Mouse (Mus musculus) adrenal gland, adult 18-20 months (tissue): ENCODE measurements around the gene Tunar. TPM values are rescaled to one million over a fixed set of nuclear protein-coding genes. Genes with fewer than 3 reads are reported as not detected.

ENCODE experiments used
- DNase-seq, 2 experiments: peaks; one replicate each; pipeline ENCODE4 v3.0.0; 2021 to 2022; ENCODE audit warnings: low spot score in 2 of 2
- long read RNA-seq, 2 experiments: library from polyadenylated mRNA; stranded (forward); transcript quantifications; one replicate each; pipeline ENCODE4 v2.0.0; 2021
- total RNA-seq, 2 experiments: library from RNA; stranded (reverse); gene quantifications; 1 replicate in 1 of 2; 2 replicates in 1 of 2; pipeline ENCODE4 v1.2.3; 2021

Gene Tunar
- total RNA-seq, result under 1 TPM; 0.38 to 0.40 TPM
- long read RNA-seq, experiment 1, result 0 reads
- long read RNA-seq, experiment 2, result 0 reads

GRCm38 (mm10) chr12:105333570-105333969, at the start of gene Tunar:
TSS of gene Tunar (plus strand) at chr12:105333870.
- DNase-seq, result no peak

GRCm38 (mm10) chr12:105312571-105313035, 21.1 kb upstream of the Tunar start:
- DNase-seq, result no peak

- no peak for DNase-seq
Observed at GRCm38 (mm10) chr12:105314328-105314727, 19.3 kb upstream of the Tunar start.

GRCm38 (mm10) chr12:105322160-105322559, 11.5 kb upstream of the Tunar start:
- DNase-seq, result no peak

GRCm38 (mm10) chr12:105327051-105327450, 6.6 kb upstream of the Tunar start:
- DNase-seq, result no peak

- no peak for DNase-seq
Observed at GRCm38 (mm10) chr12:105328396-105328795, 5.3 kb upstream of the Tunar start.

- no peak for DNase-seq
Observed at GRCm38 (mm10) chr12:105336094-105336420, 2.4 kb downstream of the Tunar start.

GRCm38 (mm10) chr12:105336421-105337289, 3.0 kb downstream of the Tunar start:
- no peak for DNase-seq

GRCm38 (mm10) chr12:105337290-105338005, 3.8 kb downstream of the Tunar start:
- DNase-seq, result no peak

GRCm38 (mm10) chr12:105338256-105338977, 4.7 kb downstream of the Tunar start:
- DNase-seq, result no peak

- no peak for DNase-seq
Observed at GRCm38 (mm10) chr12:105341523-105341922, 7.9 kb downstream of the Tunar start.

- no peak for DNase-seq
Observed at GRCm38 (mm10) chr12:105344460-105344859, 10.8 kb downstream of the Tunar start.

GRCm38 (mm10) chr12:105346861-105347260, 13.2 kb downstream of the Tunar start:
- no peak for DNase-seq

- no peak for DNase-seq
Observed at GRCm38 (mm10) chr12:105347261-105347660, 13.6 kb downstream of the Tunar start.

- no peak for DNase-seq
Observed at GRCm38 (mm10) chr12:105354266-105354665, 20.6 kb downstream of the Tunar start.

GRCm38 (mm10) chr12:105354772-105355171, 21.1 kb downstream of the Tunar start:
- DNase-seq, result no peak

- no peak for DNase-seq
Observed at GRCm38 (mm10) chr12:105356781-105357180, 23.1 kb downstream of the Tunar start.

- no peak for DNase-seq
Observed at GRCm38 (mm10) chr12:105363648-105364047, 30.0 kb downstream of the Tunar start.

GRCm38 (mm10) chr12:105374564-105374963, 40.9 kb downstream of the Tunar start:
- DNase-seq, result no peak

- no peak for DNase-seq
Observed at GRCm38 (mm10) chr12:105376976-105377375, 43.3 kb downstream of the Tunar start.

- DNase-seq, result no peak
Observed at GRCm38 (mm10) chr12:105382733-105383132, 49.1 kb downstream of the Tunar start.
